Mouse (Mus musculus) lung, postnatal 25 days (tissue): ENCODE data around the gene Bach2.
A peak's percentile ranks its signal among the peaks of the same experiment; 100 is the strongest.

Experiments
- DNase-seq: peaks from one replicate; pipeline ENCODE4 v3.0.0; 2022; ENCODE audit warnings: low spot score

The Bach2 gene

DNA sequence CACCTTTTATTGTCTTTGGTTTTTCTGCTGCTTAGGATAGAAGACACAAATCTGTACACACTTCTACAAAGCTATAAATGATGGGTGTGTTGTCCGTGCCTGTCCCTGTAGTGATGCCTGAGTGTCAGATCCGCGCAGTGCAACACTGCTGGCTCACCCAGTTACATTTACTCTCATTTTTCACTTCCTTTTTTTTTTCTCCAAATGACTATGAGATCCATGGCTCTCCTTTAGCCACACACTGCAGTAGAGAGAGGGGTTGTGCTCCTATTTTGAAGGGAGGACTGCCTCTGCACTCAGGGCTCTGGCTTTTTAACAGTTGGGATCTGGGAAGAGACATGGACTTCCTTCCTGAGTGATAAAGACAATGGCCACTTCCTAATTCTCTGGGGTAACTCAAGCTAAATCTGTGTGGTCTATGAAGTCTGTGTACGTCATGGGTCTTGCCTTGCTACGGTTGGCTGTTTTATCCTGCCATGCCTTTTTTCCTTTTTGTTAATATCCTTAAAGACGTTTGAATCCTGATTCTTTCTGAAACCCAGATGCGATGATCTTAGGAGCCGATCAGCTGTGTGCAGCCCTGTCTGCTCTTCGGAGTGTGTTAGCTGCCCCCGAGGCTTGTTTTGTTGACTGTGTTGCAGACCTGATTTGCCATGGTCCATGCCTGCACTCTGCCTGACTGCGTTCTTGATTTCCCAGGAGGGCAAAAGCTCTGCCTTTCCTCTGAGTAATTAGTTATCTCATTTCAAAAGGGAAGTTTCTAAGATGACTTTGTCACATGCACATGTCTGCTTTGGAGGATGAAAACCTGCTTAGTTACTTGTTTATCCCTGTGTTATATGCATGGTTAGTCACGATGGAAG is 120.2 kb downstream of the Bach2 start:
- peak; percentile 44 for DNase-seq

DNA sequence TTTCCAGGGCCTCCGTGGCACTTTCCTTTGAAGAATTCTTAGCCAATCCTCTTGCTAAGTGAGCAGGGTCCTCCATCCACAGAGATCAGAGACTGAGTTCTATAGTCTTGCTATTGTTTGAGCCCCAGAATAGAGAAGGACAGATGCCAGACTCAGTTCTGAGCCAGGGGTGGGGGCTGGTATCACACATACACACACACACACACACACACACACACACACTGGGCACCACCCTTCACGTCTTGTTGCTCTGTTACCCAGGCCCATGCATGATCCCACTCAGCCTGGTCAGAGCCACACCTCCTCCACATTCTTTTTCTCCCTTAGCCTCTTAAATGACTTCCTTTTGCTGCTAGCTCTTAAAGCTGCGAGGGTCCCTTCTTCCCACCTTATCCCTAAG is 121.0 kb downstream of the Bach2 start:
- no peak for DNase-seq

DNA sequence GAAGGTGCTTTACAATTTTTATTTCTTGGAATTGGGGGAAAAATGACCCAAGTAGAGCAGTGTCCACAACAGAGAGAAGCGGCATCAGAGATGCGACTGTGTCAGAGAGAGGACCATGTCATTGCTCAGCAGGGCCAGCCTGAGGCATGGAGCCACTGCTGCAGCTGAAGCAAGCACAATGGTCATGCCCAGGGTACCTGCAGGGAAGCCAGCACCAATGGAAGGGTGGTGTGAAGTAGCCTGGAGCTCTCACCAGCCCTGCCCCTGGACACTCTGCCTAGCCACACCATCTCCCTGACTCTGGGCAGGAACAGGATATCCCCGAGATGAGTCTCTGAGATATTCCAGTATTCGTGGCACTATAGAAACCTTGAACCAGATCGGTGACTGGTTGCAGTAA is 121.9 kb downstream of the Bach2 start:
- no peak for DNase-seq

DNA sequence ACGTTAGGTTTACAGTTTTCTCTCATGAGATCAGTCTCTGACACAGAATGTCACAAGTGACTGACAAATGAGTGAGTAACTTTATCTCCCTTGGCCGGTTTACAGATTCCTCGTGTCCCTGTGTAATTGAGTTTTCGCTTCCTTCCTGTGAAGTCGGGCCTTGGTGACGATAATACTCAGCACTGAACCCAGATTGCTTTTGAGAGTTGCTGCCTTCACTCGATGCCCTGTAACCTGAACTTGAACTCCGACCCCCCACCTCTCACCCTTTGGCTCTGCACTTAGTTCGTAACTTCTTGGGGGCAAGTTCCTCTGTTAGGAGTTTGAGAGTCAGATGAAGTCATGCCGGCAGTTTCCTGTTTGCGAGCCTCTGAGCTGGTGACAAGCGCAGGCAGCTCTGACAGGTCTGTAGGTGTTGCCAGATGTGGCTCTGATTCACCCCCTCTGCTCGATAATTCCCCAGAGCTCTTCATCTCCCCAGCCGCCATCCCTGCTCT is 124.9 kb downstream of the Bach2 start:
- no peak for DNase-seq

DNA sequence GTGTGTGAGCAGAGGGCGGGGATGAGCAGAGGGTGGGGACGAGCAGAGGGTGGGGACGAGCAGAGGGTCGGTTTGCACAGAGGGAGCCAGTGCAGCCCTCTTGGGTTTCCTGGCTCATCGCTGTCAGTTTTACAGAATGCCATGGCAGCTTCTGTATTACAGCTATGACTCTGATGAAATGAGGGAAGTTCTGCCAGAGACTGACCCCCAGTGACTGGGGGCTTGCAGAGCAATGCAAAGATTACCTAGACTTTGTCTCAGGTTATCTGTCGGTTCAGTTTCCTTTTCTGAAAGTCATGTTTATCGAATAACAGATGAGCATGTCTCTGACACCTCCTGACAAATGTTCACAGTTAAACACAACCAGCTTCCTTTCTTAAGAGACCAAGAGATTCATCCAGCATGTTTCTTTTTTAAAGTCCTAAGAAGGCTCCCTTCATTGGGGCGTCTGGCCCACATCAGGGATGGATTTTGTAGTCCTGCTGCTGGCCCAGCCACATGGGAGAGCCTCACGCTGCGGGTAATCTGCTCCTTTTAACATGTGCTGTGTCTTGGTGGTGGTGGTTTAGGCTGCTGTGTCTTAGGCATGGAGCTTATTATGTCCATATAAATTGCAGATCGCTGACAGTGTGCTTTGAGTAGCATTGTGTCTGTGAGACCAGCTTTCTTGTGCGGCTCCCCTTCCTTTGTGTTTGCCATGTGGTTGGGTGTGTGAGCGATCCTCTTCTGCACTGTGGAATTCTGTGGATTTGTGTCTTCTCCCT is 126.7 kb downstream of the Bach2 start:
- no peak for DNase-seq

DNA sequence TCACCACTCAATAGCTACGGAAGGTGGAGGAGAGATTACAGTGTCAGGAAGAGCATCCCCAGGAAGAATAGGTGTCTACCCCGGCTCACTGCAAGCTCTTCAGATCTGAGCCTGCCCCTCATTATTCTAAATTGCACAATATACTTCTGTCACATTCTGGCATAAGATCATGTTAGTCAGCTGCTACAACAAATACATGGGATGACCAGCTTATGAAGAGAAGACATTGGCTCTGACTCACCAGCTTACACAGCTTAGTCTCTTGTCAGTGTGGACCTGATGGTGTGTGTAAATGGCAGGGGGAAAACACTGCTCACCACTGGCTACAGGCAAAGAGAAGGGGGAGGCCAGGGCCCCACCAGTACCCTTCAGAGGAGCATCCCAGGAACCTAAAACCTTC is 127.6 kb downstream of the Bach2 start:
- no peak for DNase-seq

DNA sequence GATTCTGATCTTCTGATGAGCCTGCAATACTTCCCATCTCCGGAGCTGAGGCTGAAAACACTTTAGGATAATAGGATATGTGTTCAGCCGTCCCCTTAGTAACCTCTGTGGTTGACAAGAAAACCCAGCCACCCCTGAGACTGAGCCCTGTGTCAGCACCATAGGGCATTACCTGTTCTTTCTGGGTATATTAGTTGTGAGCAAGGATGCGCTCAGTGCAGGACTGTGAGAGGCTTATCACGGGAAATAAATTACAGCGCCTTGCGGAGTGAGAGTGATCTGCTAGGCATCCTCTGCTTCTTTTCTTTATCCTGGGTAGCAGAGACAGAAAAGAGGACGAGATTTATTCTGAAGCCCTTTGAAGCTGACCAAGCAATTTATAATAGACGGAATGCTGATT is 129.7 kb downstream of the Bach2 start:
- no peak for DNase-seq

DNA sequence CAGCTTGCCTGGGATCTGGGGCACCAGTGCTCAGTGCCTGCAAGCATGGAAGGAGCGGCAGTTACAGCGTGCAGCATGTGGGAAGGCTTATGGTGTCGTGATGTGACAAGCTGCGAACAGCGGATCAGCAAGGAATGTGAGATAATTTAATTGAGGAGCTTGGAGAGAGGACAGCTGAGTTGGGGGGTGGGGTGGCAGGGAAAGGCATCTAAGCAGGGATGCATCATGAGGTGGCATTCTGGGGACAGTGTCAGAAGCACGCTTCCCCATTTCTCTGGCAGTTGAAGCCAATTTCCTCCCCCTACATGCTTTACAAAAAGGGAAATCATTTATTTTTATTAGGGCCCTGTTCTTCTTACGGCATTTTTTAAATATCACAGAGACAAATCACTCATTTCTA is 134.5 kb downstream of the Bach2 start:
- no peak for DNase-seq

DNA sequence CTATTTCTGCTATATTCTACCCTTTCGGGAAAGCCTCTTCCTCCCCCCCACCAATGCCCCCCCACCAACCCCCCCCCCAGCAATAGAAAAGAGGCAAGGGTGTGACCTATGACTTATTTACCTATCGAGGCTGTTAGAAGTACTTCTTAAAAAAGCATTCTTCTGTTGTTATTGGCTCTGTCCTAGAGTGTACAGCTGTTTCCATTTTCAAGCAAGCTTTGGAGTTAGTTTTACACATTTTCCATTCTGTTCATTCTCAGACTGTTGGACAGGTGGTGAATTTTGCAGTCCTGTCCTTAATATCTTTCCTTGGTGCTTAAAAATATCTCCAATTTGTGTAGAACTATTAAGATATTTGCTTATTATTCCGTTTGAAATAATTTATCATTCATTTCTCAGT is 134.9 kb downstream of the Bach2 start:
- no peak for DNase-seq

DNA sequence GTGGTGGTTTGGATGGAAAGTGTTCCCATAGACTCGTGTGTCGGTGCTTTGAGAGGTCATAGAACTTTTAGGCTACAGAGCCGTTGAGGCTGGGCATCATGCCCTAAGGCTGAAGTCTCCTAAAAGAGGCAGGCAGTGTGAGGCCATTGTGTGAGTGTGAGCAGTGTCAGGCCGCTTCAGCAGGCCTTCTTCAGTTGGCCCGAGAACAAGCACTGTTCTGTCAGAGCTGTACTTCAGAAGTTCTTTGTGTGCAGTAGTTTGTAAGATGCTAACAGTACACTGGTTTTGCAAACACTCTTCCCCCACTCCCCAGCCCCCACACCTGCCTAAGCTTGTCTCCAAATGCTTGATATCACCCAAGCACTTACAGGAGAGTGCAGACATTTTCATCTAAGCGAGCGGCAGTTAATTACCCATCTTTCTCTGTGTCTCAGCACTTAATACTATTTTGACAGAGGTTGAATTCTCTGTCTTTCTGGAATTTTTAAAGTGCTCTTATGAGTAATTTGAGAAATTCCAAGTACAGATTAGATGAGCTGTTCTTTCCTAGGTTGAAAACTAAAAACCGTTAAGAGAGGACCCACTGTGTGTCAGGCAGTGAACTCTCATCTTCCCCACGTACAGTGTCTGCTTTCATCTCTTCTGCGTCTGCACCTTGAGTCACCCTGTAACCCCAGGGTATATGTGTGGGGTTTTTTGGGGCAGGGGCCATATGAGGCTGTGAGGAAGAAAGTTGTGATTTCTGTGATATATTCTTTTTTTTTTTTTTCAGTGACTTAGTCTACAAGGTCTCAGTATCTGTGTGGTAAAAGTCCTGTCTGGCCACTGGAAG is 136.4 kb downstream of the Bach2 start:
- no peak for DNase-seq

DNA sequence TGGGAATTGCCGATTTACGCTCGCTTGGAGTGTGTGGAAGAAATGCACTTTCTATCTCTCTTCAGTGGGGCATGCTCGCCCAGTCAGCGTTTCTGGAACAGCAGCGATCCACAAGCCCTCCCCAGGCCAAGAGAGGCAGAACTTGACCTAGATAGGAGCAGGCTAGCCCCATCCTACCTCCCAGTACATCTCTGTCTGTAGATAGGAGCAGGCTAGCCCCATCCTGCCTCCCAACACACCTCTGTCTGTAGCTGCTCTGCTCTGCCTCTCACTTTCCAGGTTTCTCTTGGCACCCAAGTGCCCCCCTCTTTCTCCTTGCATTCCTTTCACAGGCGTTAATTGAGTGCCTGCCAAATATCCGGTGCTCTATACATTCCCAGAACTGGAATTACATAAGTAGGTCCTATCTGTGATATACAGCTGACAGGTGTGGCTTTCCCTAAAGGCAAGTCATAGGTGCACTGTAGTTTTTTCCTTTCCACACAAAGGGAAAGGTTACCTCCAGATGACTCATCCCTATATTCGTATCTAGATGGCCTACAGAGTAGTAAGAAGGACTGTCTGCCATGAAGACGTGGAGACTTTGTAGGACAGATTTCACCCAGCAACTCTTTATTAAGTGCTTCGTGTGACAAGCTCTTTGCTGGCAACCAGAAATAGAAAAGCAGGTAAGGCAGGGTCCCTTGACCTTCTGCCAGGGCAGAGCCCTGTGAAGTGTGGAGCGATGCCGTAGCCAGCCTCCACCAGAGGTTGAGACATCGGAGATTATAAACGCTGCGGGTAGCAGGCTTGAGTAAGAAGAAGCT is 137.3 kb downstream of the Bach2 start:
- DNase-seq = no peak

DNA sequence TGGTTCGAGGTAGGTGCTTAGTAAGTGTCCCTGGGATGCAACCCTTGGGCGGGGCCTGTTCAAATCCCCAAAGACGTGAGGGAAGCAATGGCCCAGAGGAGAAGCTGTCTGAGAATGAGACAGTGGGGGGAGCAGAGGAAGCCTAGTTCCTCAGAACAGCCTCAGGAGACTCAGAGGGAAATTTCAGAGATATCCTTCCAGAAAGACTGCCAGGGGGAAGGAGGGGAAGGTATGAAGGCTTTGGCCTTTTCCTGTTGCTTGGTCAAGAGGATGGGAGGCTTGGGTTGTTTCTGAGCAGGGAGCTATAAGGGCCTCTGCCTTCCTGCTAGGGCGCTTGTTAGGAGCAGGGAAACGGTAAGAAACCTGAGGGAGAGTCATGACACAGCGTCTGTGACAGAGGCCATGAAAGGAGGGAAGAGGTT is 137.9 kb downstream of the Bach2 start:
- DNase-seq = no peak

DNA sequence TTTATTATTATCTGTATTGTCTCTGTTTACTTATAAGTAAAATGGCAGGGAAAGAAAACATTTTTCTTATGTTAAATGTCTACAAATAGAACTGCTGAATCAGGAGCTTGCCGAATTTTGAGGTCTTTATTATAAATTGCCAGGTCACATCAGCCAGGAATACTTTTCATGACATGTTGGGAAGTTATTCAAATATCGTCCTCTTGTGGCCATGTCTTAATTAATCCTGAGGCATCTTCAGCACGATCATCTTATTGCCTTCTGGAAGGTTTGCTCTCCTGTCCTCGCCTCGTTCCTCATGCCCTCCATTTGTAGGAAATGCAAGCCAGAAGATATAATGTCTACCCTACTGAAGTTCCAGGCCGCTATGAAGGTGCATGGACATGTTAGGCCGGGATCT is 140.5 kb downstream of the Bach2 start:
- DNase-seq = no peak

DNA sequence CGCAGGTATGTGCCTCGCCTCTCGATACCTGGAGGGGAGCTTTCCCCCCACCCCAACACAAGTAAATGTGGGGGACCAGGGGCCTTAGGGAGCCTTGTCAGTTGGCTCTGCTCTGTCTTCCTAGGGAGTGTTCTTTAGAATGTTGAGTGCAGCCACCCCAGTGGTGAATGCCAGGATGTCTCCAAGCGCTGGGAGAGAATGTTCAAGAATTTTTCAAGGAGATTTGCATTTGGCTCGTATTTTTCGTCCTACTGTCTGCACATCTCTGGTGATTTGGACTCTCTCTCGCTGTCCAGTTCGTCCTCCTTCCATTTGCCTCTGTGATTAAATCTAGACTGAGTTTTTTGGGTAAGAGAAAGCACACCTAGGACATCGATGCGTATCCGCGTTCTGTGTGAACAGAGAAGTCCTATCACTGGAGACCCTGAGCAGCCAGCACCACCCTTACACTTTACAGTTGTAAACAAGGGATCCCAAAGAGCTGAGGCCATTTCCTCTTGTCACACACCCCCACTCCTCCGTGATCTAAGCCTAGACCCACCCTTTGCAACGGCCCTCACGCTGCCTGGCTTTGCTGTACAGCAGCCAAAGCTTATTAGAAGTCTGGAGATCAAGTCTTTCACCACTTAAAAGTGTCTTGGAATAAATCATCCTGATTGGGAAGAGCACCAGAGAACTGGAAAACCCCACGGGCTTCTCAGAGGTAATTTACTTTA is 143.2 kb downstream of the Bach2 start:
- peak; percentile 67 for DNase-seq

DNA sequence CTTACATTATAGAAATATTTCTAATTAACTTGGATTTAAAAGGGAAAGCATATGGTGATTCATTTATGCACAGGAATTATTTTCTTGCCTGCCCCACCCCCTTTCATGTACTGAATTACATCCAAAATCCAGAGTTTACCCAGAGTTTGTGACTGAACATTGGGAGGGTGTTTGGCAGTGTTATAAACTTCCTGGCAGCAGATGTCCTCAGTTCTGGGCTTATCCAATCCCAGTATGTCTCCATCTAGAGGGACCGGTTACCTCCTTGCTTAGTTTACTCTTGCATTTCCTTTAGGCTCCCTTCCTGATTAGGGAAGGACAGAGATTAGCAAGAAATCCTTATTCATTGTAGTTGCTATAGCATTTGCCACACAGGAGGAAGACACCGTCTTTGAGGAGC is 146.5 kb downstream of the Bach2 start:
- DNase-seq = peak; percentile 71

DNA sequence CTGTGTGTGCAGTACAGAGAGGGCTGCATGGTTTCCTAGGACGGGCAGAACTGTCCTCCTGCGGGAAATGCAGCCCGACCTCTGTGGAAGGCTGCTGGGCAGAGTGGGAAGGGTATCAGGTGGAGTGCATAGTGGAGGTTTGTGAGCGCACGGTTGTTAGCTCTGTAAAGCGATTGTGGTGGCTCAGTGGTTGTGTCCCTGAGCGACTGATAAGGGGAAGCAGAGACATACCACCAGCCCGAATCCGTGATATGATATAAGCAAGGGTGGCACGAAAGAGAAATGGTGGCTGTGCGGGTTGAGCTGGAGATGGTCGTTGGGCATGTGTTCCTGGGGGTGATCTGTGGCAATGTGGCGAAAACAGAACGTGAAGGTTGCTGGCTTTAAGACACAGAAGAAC is 147.0 kb downstream of the Bach2 start:
- DNase-seq = no peak

DNA sequence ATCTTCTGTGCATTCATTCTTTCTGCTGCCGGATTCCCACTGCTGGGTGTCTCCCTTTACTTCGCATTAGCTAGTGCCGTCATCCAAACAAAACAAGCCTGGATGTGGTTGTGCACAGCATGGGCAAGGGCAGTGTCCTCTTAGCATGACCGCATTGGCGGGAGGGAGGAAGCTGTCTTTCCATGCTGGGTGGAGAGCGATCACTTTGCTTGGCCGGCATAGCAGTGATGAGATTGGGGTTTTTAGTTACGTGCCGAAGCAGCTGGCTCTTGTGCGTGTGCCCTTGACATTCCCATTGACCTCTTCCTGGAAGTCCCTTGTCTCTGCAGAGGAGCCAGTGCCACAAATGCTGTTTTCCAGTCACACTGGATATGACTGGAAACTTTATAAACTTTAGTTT is 147.7 kb downstream of the Bach2 start:
- peak; percentile 42 for DNase-seq

DNA sequence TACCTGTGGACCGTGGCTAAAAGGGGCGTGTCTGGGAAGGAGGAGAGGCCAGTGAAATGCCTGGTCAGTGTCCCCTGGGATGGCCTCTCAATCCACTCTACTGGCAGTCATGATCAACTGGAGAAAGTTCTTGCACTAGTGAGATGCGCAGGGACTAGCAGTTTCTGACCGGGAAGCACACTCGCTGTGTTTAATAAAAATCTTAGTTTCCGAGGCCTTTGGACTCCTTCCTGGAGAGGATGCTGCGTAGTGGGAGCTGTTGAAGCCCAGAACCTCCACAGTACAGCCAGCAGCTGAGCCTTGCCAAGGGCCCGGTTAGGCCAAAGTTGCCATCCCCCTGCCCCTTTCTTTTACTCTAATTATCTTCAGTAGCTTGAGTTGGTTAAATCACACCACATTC is 148.3 kb downstream of the Bach2 start:
- no peak for DNase-seq

DNA sequence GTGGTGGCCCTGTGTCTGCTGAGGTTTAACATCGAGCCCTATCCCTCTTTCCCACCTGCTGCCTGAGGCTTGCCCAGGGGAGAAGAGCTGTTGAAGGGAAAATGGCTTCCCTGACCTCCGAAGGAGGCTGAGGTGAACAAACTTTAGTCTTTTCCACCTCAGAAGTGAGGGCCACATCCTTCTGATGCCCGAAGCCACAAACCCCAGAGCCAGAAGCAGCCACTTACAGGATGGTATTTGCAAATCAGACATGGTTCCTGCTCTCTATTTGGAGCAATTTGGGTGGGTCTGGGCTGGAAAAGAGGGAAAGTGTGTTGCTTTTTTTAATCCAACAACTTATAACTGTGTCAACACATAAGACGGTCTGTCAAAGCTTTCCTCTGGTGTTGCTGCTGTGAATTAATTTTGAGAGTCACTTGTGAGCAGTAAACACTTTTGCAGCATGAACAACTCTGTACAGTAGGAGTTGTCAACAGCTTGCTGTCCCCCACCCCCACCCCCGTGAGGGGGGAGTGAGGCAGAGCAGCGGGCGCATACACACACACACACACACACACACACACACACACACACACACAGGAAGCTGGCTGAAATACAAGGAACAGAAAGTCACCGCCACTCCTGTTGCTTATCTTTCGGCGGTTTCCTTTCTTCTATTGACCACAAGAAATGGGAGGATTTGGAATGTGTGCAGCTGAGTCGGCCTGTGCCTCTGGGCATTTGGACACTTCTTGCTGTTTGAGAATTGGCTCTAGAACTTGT is 149.1 kb downstream of the Bach2 start:
- DNase-seq = peak; percentile 89

DNA sequence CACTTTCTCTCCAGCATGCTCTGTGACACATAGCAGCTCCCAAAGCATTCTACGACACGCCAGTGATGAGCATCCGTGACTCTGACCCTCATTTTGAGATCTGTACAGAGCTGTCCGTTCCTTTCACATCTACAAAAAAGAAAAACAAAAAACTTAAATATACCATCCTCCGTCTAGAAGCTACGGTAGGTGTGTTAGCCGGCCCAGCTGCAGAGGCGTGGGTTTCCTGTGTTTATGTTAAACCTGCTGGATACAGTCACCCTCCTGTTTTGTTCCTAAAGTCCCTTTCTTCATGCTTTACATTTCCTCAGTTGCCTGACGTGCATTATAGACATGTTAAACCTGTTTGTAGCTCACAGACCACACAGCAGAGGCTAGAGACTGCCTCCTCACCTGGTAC is 150.0 kb downstream of the Bach2 start:
- DNase-seq = no peak
